Mouse (Mus musculus) testis, adult 2 months (tissue): ENCODE data around the gene Kif16b.

ENCODE experiments used
- CTCF ChIP-seq: fragments of 200-500 bp; IDR thresholded peaks from 2 replicates; pipeline ENCODE4 v1.5.1; 2012; ENCODE audit warnings: low read depth, mild to moderate bottlenecking, inconsistent platforms, low read length, moderate library complexity; ENCODE audit not compliant: control insufficient read depth, insufficient read depth, insufficient replicate concordance
- POLR2A ChIP-seq: fragments of 200-500 bp; IDR thresholded peaks from 2 replicates; pipeline ENCODE4 v1.6.1; 2012; ENCODE audit warnings: low read depth, mild to moderate bottlenecking, inconsistent platforms, low read length, moderate library complexity; ENCODE audit not compliant: control insufficient read depth

DNA sequence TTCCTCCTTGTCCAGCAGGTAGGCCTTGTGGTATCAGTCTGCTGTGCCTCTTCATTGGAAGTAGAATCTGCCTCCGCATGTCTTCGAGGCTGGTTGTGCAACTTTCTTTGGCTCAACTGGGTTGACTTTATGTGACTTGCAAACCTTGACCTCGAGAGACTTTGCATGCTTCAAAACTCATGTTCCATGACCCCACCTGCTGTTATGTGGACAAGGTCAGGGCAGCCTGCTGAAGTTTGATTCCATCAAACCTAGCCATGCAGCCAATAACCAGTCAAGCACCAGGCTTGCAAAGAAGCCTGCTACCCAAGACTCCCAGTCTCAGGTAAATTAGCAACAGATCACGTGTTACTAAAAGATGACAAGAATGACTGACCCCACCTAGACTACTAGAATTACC, 5.7 kb upstream of the Kif16b start:
- TF ChIP-seq CTCF: no peak
- no peak for TF ChIP-seq POLR2A
